Mouse (Mus musculus): ENCODE measurements around the gene Rarb.

GRCm38 (mm10) chr14:16573475-16574171 is 245.3 kb downstream of the Rarb start:
- TF ChIP-seq POLR2A (IDR thresholded peaks at IDR 0.05; ENCODE audit: borderline replicate concordance, extremely low read depth, insufficient read depth, insufficient read length, poor library complexity, severe bottlenecking) (no peak), CTCF (IDR thresholded peaks at IDR 0.05; ENCODE audit: borderline replicate concordance, extremely low read depth, insufficient read depth, insufficient read length) (no peak)

Data from brain, embryonic 14.5 days (tissue).